Mouse (Mus musculus) embryonic facial prominence, embryonic 10.5 days (tissue): ENCODE measurements around the gene Rras. TPM values are rescaled to one million over a fixed set of nuclear protein-coding genes. Genes with fewer than 3 reads are reported as not detected.

ENCODE experiments used
- DNase-seq: peaks from one replicate; pipeline ENCODE4 v3.0.0-alpha.2; 2017; ENCODE audit warnings: low spot score
- H3K27ac ChIP-seq: fragments of 300-500 bp; sonication (generic); replicated peaks from 2 replicates; pipeline ENCODE4 v1.5.1; 2016; ENCODE audit warnings: mild to moderate bottlenecking
- H3K27me3 ChIP-seq: fragments of 300-500 bp; sonication (generic); replicated peaks from 2 replicates; pipeline ENCODE4 v1.6.1; 2016; ENCODE audit warnings: low read depth, mild to moderate bottlenecking; ENCODE audit not compliant: poor library complexity, severe bottlenecking
- H3K36me3 ChIP-seq: fragments of 300-500 bp; sonication (generic); replicated peaks from 2 replicates; pipeline ENCODE4 v1.6.1; 2016; ENCODE audit warnings: mild to moderate bottlenecking, moderate library complexity
- H3K4me1 ChIP-seq: fragments of 300-500 bp; sonication (generic); 2 replicates; pipeline ENCODE4 v1.6.1; 2016
- H3K4me3 ChIP-seq: fragments of 300-500 bp; sonication (generic); 2 replicates; pipeline ENCODE4 v1.5.1; 2016; ENCODE audit warnings: mild to moderate bottlenecking, moderate library complexity
- H3K9me3 ChIP-seq: fragments of 300-500 bp; sonication (generic); 2 replicates; pipeline ENCODE4 v1.6.1; 2016; ENCODE audit warnings: mild to moderate bottlenecking
- WGBS: fragments of 180-500 bp; shearing (Covaris S2); methylation state at CpG from one replicate; pipeline ENCODE4 v1.1.7; 2016; 5-methylcytosine and 5-hydroxymethylcytosine counted together
- polyA plus RNA-seq: library from polyadenylated mRNA; unstranded; fragments of >200 nt; fragmentation: Nextera tagmentation; extraction: Ambion mirVana; gene quantifications from 2 replicates; pipeline ENCODE4 v1.2.1, GENCODE M21; 2016

Gene Rras
- polyA plus RNA-seq, 1 experiment from 2014 or later: 20.3 TPM

- no peak overlapping the region for H3K27ac ChIP-seq
- no peaks in the 10 kb centered on the region for H3K4me1 ChIP-seq
- no peaks in the 10 kb centered on the region for H3K27me3 ChIP-seq
- WGBS: 87% methylated on average over 11 of the region's 11 CpGs
- H3K36me3 ChIP-seq: peaks cover 100% of the 10 kb centered on the region
- no peak overlapping the region for H3K4me3 ChIP-seq
- H3K9me3 ChIP-seq: no peaks in the 10 kb centered on the region
- DNase-seq: no peak
These were observed 18.9 kb downstream of the Rras start for GRCm38 (mm10) chr7:45036702-45037101.

GRCm38 (mm10) chr7:45037720-45038361 is 20.1 kb downstream of the Rras start:
- 73% methylated on average over 7 of the region's 7 CpGs for WGBS
- DNase-seq: peak; percentile 65
- H3K36me3 ChIP-seq: peaks cover 100% of the 10 kb centered on the region
- no peaks in the 10 kb centered on the region for H3K4me1 ChIP-seq
- H3K27ac ChIP-seq: no peak overlapping the region
- no peaks in the 10 kb centered on the region for H3K27me3 ChIP-seq
- no peaks in the 10 kb centered on the region for H3K9me3 ChIP-seq
- H3K4me3 ChIP-seq: 0 out of 2 replicates have a peak overlapping the region, but pooled peaks have one; percentile 21

- Histone ChIP-seq H3K27ac (no peak overlapping the region), H3K9me3 (no peaks in the 10 kb centered on the region), H3K4me1 (no peaks in the 10 kb centered on the region), H3K4me3 (no peak overlapping the region), H3K27me3 (no peaks in the 10 kb centered on the region), H3K36me3 (peaks cover 100% of the 10 kb centered on the region)
- DNase-seq: no peak
- 94% methylated on average over 9 of the region's 9 CpGs for WGBS
These were observed 20.6 kb downstream of the Rras start for GRCm38 (mm10) chr7:45038411-45038810.

GRCm38 (mm10) chr7:45040851-45041250 is 23.1 kb downstream of the Rras start:
- H3K27ac ChIP-seq: no peak overlapping the region
- no peak for DNase-seq
- peaks cover 100% of the 10 kb centered on the region for H3K36me3 ChIP-seq
- no peaks in the 10 kb centered on the region for H3K27me3 ChIP-seq
- WGBS: 93% methylated on average over 9 of the region's 9 CpGs
- no peaks in the 10 kb centered on the region for H3K4me1 ChIP-seq
- no peaks in the 10 kb centered on the region for H3K9me3 ChIP-seq
- H3K4me3 ChIP-seq: no peak overlapping the region

DNA sequence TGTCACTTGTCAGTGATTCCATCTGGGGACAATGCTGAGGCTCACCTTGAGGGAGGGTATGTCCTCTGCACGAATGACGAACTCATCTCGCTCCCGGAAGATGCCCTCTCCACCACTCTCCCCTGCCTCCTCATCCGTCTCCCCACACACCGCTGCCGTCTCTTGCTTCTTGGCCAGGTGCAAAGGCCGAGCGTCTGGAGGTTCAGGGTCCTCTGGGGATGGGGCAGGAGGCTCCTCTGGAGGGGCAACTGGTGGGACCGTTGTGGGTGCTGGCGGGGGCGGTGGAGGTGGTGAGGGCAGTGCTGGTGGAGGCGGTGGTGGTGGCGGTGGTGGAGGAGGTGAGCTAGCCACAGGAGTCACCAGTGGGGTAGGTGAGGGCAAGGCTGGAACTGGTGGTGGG is 25.5 kb downstream of the Rras start:
- Histone ChIP-seq H3K4me3 (peak overlapping the region; percentile 6; the same call in 1 of the 2 replicates), H3K36me3 (peaks cover 100% of the 10 kb centered on the region), H3K27ac (no peak overlapping the region), H3K9me3 (no peaks in the 10 kb centered on the region), H3K27me3 (no peaks in the 10 kb centered on the region), H3K4me1 (peaks cover 10% of the 10 kb centered on the region)
- WGBS: 95% methylated on average over 14 of the region's 14 CpGs
- no peak for DNase-seq

DNA sequence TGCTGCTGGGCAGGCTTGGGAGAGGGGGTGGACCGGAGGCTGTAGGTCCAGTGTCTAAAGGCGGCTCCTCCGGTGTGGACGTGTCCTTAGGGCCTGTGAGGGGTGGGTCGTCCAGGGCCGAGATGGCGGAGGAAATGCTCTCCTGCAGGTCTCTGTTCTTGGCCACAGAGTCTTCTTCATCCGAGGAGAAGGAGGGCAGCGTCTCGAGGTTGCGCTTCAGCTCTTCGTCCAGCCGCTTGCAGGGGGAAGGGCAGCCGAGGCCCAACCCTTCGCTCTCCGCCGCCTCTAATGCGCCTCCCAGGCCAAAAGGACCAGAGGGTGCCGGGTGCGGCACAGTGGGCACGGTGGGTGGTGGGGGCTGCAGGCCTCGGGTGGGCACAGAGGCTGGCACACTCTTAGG is 28.0 kb downstream of the Rras start:
- H3K4me1 ChIP-seq: peaks cover 27% of the 10 kb centered on the region

GRCm38 (mm10) chr7:45046853-45047350 is 29.1 kb downstream of the Rras start:
- 95% methylated on average over 26 of the region's 26 CpGs for WGBS
- Histone ChIP-seq H3K27me3 (no peaks in the 10 kb centered on the region), H3K4me1 (peaks cover 39% of the 10 kb centered on the region), H3K4me3 (peak overlapping the region; percentile 23; the same call in 1 of the 2 replicates), H3K36me3 (peaks cover 95% of the 10 kb centered on the region), H3K27ac (no peak overlapping the region), H3K9me3 (no peaks in the 10 kb centered on the region)
- DNase-seq: no peak

More for the DNA sequence above, 28.0 kb downstream of the Rras start:
- Histone ChIP-seq H3K27me3 (no peaks in the 10 kb centered on the region), H3K36me3 (peaks cover 100% of the 10 kb centered on the region), H3K4me3 (peak overlapping the region; percentile 25; the same call in 1 of the 2 replicates), H3K9me3 (no peaks in the 10 kb centered on the region), H3K27ac (no peak overlapping the region)
- 92% methylated on average over 22 of the region's 22 CpGs for WGBS
- DNase-seq: no peak

GRCm38 (mm10) chr7:45047491-45047890 is 29.7 kb downstream of the Rras start:
- DNase-seq: no peak
- 97% methylated on average over 14 of the region's 14 CpGs for WGBS

GRCm38 (mm10) chr7:45048001-45048890 is 30.5 kb downstream of the Rras start:
- DNase-seq: no peak
- peaks cover 82% of the 10 kb centered on the region for H3K36me3 ChIP-seq
- no peak overlapping the region for H3K27ac ChIP-seq
- no peaks in the 10 kb centered on the region for H3K27me3 ChIP-seq
- H3K4me1 ChIP-seq: peaks cover 42% of the 10 kb centered on the region
- H3K9me3 ChIP-seq: no peaks in the 10 kb centered on the region
- peak overlapping the region; percentile 97; the same call in 1 of the 2 replicates for H3K4me3 ChIP-seq
- WGBS: 93% methylated on average over 38 of the region's 38 CpGs

More at GRCm38 (mm10) chr7:45047491-45047890, 29.7 kb downstream of the Rras start:
- Histone ChIP-seq H3K4me3 (peak overlapping the region; percentile 23; the same call in 1 of the 2 replicates), H3K9me3 (no peaks in the 10 kb centered on the region), H3K27ac (no peak overlapping the region), H3K27me3 (no peaks in the 10 kb centered on the region), H3K4me1 (peaks cover 42% of the 10 kb centered on the region), H3K36me3 (peaks cover 89% of the 10 kb centered on the region)

- Histone ChIP-seq H3K27ac (0 out of 2 replicates have a peak overlapping the region, but pooled peaks have one; percentile 24), H3K9me3 (no peaks in the 10 kb centered on the region), H3K27me3 (no peaks in the 10 kb centered on the region), H3K36me3 (peaks cover 73% of the 10 kb centered on the region), H3K4me1 (peaks cover 48% of the 10 kb centered on the region), H3K4me3 (peak overlapping the region; percentile 97)
- DNase-seq: no peak
- WGBS: 97% methylated on average over 23 of the region's 23 CpGs
These were observed 31.3 kb downstream of the Rras start for GRCm38 (mm10) chr7:45048923-45049657.

- Histone ChIP-seq H3K9me3 (no peaks in the 10 kb centered on the region), H3K36me3 (peaks cover 53% of the 10 kb centered on the region), H3K27me3 (no peaks in the 10 kb centered on the region), H3K4me1 (peaks cover 56% of the 10 kb centered on the region), H3K4me3 (peak overlapping the region; percentile 97), H3K27ac (peak overlapping the region; percentile 99)
- peak; percentile 92 for DNase-seq
- 3% methylated on average over 16 of the region's 16 CpGs for WGBS
These were observed 33.3 kb downstream of the Rras start for GRCm38 (mm10) chr7:45050945-45051600.
